Mouse (Mus musculus): ENCODE measurements at regions not wholly inside any gene's neighbourhood (a gene's known extent, or its start where the extent isn't known, plus 50 kb on each side); places are given as distances from the start of the nearest gene placed in this dataset.

GRCm38 (mm10) chr10:111741301-111741945, 231.0 kb upstream of the Krr1 start:
- Histone ChIP-seq H3K27ac (no peak overlapping the region), H3K4me3 (no peak overlapping the region)
- TF ChIP-seq CTCF (IDR thresholded peaks at IDR 0.05) = no peak
- intact Hi-C loops (cut with DNase I) = no loop called here
- no peak for DNase-seq (ENCODE audit: extremely low spot score in 1 of 2, low spot score in 2 of 2)

- intact Hi-C loops (cut with DNase I) = no loop called here
- no peak for TF ChIP-seq CTCF (IDR thresholded peaks at IDR 0.05)
- DNase-seq (ENCODE audit: extremely low spot score in 1 of 2, low spot score in 2 of 2) = no peak
- Histone ChIP-seq H3K27ac (no peak overlapping the region), H3K4me3 (no peak overlapping the region)
These were observed 229.2 kb upstream of the Krr1 start for GRCm38 (mm10) chr10:111743291-111743690.

- no peak for DNase-seq (ENCODE audit: extremely low spot score in 1 of 2, low spot score in 2 of 2)
- intact Hi-C loops (cut with DNase I) = no loop called here
- Histone ChIP-seq H3K27ac (no peak overlapping the region), H3K4me3 (no peak overlapping the region)
- no peak for TF ChIP-seq CTCF (IDR thresholded peaks at IDR 0.05)
These were observed 227.3 kb upstream of the Krr1 start for GRCm38 (mm10) chr10:111745116-111745515.

GRCm38 (mm10) chr10:111746067-111746878, 226.2 kb upstream of the Krr1 start:
- Histone ChIP-seq H3K4me3 (no peak overlapping the region), H3K27ac (no peak overlapping the region)
- intact Hi-C loops (cut with DNase I) = no loop called here
- no peak for DNase-seq (ENCODE audit: extremely low spot score in 1 of 2, low spot score in 2 of 2)
- TF ChIP-seq CTCF (IDR thresholded peaks at IDR 0.05) = no peak

- TF ChIP-seq CTCF (IDR thresholded peaks at IDR 0.05) = no peak
- Histone ChIP-seq H3K4me3 (no peak overlapping the region), H3K27ac (no peak overlapping the region)
- no peak for DNase-seq (ENCODE audit: extremely low spot score in 1 of 2, low spot score in 2 of 2)
- intact Hi-C loops (cut with DNase I) = no loop called here
These were observed 225.5 kb upstream of the Krr1 start for GRCm38 (mm10) chr10:111746879-111747477.

- no peak for TF ChIP-seq CTCF (IDR thresholded peaks at IDR 0.05)
These were observed 224.0 kb upstream of the Krr1 start for GRCm38 (mm10) chr10:111748482-111748881.

GRCm38 (mm10) chr10:111753646-111754045, 218.8 kb upstream of the Krr1 start:
- TF ChIP-seq CTCF (IDR thresholded peaks at IDR 0.05) = no peak
- no peak for DNase-seq (ENCODE audit: extremely low spot score in 1 of 2, low spot score in 2 of 2)
- intact Hi-C loops (cut with DNase I) = no loop called here
- Histone ChIP-seq H3K27ac (no peak overlapping the region), H3K4me3 (no peak overlapping the region)

More at GRCm38 (mm10) chr10:111748482-111748881, 224.0 kb upstream of the Krr1 start:
- DNase-seq (ENCODE audit: extremely low spot score in 1 of 2, low spot score in 2 of 2) = no peak
- H3K4me3 ChIP-seq = no peak overlapping the region
- intact Hi-C loops (cut with DNase I) = no loop called here
- H3K27ac ChIP-seq = no peak overlapping the region

- intact Hi-C loops (cut with DNase I) = loop anchor here (5.0 kb wide), 1 partner anchor 249 kb away; the partner anchor contains the start of gene Phlda1
- DNase-seq (ENCODE audit: extremely low spot score in 1 of 2, low spot score in 2 of 2) = no peak
- TF ChIP-seq CTCF (IDR thresholded peaks at IDR 0.05) = no peak
- H3K27ac ChIP-seq = no peak overlapping the region
- no peak overlapping the region for H3K4me3 ChIP-seq
These were observed 216.5 kb upstream of the Krr1 start for GRCm38 (mm10) chr10:111755964-111756363.

GRCm38 (mm10) chr10:111756528-111756927, 215.9 kb upstream of the Krr1 start:
- intact Hi-C loops (cut with DNase I) = loop anchor here (5.0 kb wide), 1 partner anchor 249 kb away; the partner anchor contains the start of gene Phlda1
- TF ChIP-seq CTCF (IDR thresholded peaks at IDR 0.05) = no peak
- H3K4me3 ChIP-seq = no peak overlapping the region
- DNase-seq (ENCODE audit: extremely low spot score in 1 of 2, low spot score in 2 of 2) = no peak
- no peak overlapping the region for H3K27ac ChIP-seq

GRCm38 (mm10) chr10:111757689-111758088, 214.8 kb upstream of the Krr1 start:
- DNase-seq (ENCODE audit: extremely low spot score in 1 of 2, low spot score in 2 of 2) = no peak
- H3K4me3 ChIP-seq = no peak overlapping the region; the same call in 1 of the 2 replicates
- H3K27ac ChIP-seq = no peak overlapping the region
- intact Hi-C loops (cut with DNase I) = loop anchor here (5.0 kb wide), 1 partner anchor 250 kb away; the partner anchor contains the start of gene Phlda1
- no peak for TF ChIP-seq CTCF (IDR thresholded peaks at IDR 0.05)

- no peak overlapping the region for H3K4me3 ChIP-seq
- H3K27ac ChIP-seq = no peak overlapping the region
- DNase-seq (ENCODE audit: extremely low spot score in 1 of 2, low spot score in 2 of 2) = no peak
- TF ChIP-seq CTCF (IDR thresholded peaks at IDR 0.05) = no peak
- intact Hi-C loops (cut with DNase I) = loop anchor here (5.0 kb wide), 1 partner anchor 252 kb away; the partner anchor contains the start of gene Phlda1
These were observed 213.0 kb upstream of the Krr1 start for GRCm38 (mm10) chr10:111759505-111759904.

Measured in left cerebral cortex, adult 2 months (tissue).